Mouse (Mus musculus): ENCODE measurements at regions not wholly inside any gene's neighbourhood (a gene's known extent, or its start where the extent isn't known, plus 50 kb on each side); places are given as distances from the start of the nearest gene placed in this dataset.

- peak; percentile 32 for DNase-seq
Measured at GRCm38 (mm10) chr4:53915326-53915725, 89.5 kb downstream of the Tmem38b start.

GRCm38 (mm10) chr4:53919188-53919587 is 93.3 kb downstream of the Tmem38b start:
- DNase-seq = peak; percentile 39

- DNase-seq = no peak
Measured at GRCm38 (mm10) chr4:53920587-53920986, 94.7 kb downstream of the Tmem38b start.

GRCm38 (mm10) chr4:53931068-53931467 is 105.2 kb downstream of the Tmem38b start:
- no peak for DNase-seq

GRCm38 (mm10) chr4:53931499-53931898 is 105.7 kb downstream of the Tmem38b start:
- peak; percentile 48 for DNase-seq

GRCm38 (mm10) chr4:53935306-53935705 is 109.5 kb downstream of the Tmem38b start:
- peak; percentile 21 for DNase-seq

- DNase-seq = no peak
Measured at GRCm38 (mm10) chr4:53948736-53949135, 122.9 kb downstream of the Tmem38b start.

- no peak for DNase-seq
Measured at GRCm38 (mm10) chr4:53949164-53949563, 123.3 kb downstream of the Tmem38b start.

GRCm38 (mm10) chr4:53950496-53950895 is 124.7 kb downstream of the Tmem38b start:
- DNase-seq = no peak

- DNase-seq = no peak
Measured at GRCm38 (mm10) chr4:53951003-53951733, 125.3 kb downstream of the Tmem38b start.

GRCm38 (mm10) chr4:53951734-53952109 is 125.9 kb downstream of the Tmem38b start:
- no peak for DNase-seq

GRCm38 (mm10) chr4:53952288-53952687 is 126.4 kb downstream of the Tmem38b start:
- peak; percentile 44 for DNase-seq

GRCm38 (mm10) chr4:53962458-53962857 is 136.6 kb downstream of the Tmem38b start:
- DNase-seq = no peak

GRCm38 (mm10) chr4:53970461-53970860 is 144.6 kb downstream of the Tmem38b start:
- no peak for DNase-seq

- DNase-seq = no peak
Measured at GRCm38 (mm10) chr4:53970960-53971359, 145.1 kb downstream of the Tmem38b start.

GRCm38 (mm10) chr4:53976036-53976638 is 150.3 kb downstream of the Tmem38b start:
- peak; percentile 13 for DNase-seq

GRCm38 (mm10) chr4:53986519-53987301 is 160.9 kb downstream of the Tmem38b start:
- no peak for DNase-seq

- no peak for DNase-seq
Measured at GRCm38 (mm10) chr4:53987536-53987935, 161.7 kb downstream of the Tmem38b start.

GRCm38 (mm10) chr4:54021069-54021829 is 195.4 kb downstream of the Tmem38b start:
- DNase-seq = no peak

- DNase-seq = no peak
Measured at GRCm38 (mm10) chr4:54021861-54022385, 196.1 kb downstream of the Tmem38b start.

- no peak for DNase-seq
Measured at GRCm38 (mm10) chr4:54026919-54027318, 201.1 kb downstream of the Tmem38b start.

GRCm38 (mm10) chr4:54027565-54028237 is 201.9 kb downstream of the Tmem38b start:
- no peak for DNase-seq

Data from kidney, adult 9 months (tissue).